1 mouse cellular context compared by ENCODE assay signal in the genomic region with DNA sequence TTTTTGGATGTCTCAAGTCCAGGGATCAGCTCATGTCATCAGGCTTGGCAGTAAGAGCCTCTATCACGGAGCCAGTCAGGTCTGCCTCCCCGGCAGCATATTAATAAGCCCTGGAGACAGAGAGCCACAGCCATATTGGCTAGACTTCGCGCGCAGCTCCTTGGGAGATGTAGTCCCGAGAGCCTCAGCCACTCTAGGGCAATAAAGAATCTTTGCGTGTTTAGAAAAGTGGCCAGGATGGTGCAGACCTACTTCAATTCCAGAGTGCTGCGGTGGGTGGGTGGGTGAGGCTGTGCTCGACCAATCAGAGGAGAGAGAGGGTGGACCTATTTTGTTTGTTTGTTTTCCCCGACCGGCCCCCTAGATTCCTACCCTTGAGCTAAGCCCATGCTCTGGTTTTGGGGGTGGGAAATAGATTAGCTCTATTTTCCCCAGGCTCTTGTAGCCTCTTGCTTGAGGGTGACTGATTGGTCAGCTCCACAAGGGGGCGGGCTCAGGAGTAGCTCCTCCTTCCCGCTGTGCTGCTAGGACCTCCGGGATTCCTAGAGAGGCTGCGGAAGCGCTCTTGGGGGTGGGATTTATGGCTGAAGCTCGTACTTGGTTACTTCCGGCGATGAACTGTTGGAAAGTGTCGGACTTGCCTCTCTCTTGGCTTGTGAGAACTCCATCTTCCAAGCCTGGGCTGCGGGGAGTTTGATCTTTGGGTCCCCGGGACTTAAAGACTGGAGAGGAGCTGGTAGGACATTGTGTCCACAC.
TF ChIP-seq lines count a peak whose summit lies in the region.

Gene Zkscan5, plus strand, starts transcription at position 627 of the 756 bp plus-strand sequence.

TF ChIP-seq in MEL, 35 proteins besides CTCF, POLR2A, EP300 and RAD21 (continued from another document):
- TF ChIP-seq CHD1 (IDR thresholded peaks at IDR 0.05; ENCODE audit: low read depth, low read length) (0 out of 2 replicates have a peak, but pooled peaks have one; percentile 3), MYB (IDR thresholded peaks at IDR 0.05; ENCODE audit: low read depth, low read length) (no peak), ZC3H11A (IDR thresholded peaks at IDR 0.05; ENCODE audit: low read depth, low read length) (no peak), MXI1 (IDR thresholded peaks at IDR 0.05; ENCODE audit: low read depth, low read length) (peak; percentile 77), RCOR1 (IDR thresholded peaks at IDR 0.05; ENCODE audit: low read depth, low read length) (no peak), ELF1 (IDR thresholded peaks at IDR 0.05; ENCODE audit: low read depth, low read length) (peak; percentile 90), ETS1 (IDR thresholded peaks at IDR 0.05; ENCODE audit: low read depth, low read length) (peak; percentile 72; the same call in 1 of the 2 replicates), E2F4 (IDR thresholded peaks at IDR 0.05; ENCODE audit: borderline replicate concordance, low read depth, low read length) (no peak), POLR2AphosphoS5 (IDR thresholded peaks at IDR 0.05; ENCODE audit: borderline replicate concordance, low read depth, low read length) (no peak), MAFK (IDR thresholded peaks at IDR 0.05; ENCODE audit: borderline replicate concordance, low read depth, low read length) (no peak), MYC (IDR thresholded peaks at IDR 0.05; ENCODE audit: low read depth, low read length) (peak; percentile 52; the same call in 1 of the 2 replicates), TAL1 (IDR thresholded peaks at IDR 0.05; ENCODE audit: low read length) (no peak), HCFC1 (IDR thresholded peaks at IDR 0.05; ENCODE audit: low read depth, low read length) (peak; percentile 88), USF2 (IDR thresholded peaks at IDR 0.05; ENCODE audit: borderline replicate concordance in 1 of 2, insufficient read depth in 1 of 2, low read depth in 1 of 2, low read length in 2 of 2) (no peak), KAT2A (conservative IDR thresholded peaks at IDR 0.05; ENCODE audit: low read depth, low read length) (peak; percentile 81)
TF ChIP-seq in MEL: peak in this region for 19.
